Mouse (Mus musculus): ENCODE data around the gene Dnaaf3. TPM values are rescaled to one million over a fixed set of nuclear protein-coding genes. Genes with fewer than 3 reads are reported as not detected.
A peak's percentile ranks its signal among the peaks of the same experiment; 100 is the strongest.
"Not testable (repeated sequence)": the region's sequence is repeated elsewhere in the genome, so short reads cannot be mapped to it uniquely, and the experiment has no call there.

Dnaaf3 gene
- polyA plus RNA-seq (2015; fragmentation: Nextera tagmentation; extraction: Ambion mirVana), result 2.3 and 2.8 TPM in 2 replicates

DNA sequence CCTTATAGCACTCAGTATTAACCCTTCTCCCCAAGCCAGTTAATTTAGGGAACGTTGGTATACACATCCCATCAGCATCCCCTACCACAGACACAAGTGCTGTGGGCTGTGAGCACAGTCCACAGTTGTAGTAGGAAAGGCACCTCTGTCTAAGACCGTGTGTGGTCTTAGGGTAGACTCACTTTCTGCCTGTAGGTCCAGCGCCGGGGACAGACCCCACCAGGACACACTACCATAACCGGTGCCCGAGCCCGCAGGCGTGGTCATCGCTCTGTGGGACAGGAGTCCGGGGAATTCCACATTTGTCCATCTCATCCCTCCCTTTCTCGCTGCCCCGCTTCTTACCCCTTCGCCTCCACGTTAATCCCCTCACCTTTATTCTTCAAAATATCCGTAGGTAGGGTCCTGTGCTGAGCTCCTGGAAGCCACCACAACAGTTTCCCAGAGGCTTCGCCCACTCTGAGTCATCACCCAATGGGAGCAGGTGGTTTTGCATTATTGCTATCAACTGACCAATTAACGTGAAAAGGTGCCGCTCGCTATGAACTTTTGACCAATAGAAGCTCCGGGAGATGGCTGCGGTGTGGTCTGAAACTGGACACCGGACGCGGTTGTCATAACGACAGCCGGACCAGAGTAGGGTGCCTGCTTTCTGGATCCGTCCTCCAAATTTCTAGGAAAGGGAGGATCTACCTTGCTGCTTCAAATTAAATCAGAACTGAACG, at the start of gene Dnaaf3:
Gene Dnaaf3, minus strand, starts transcription at position 449 of the 725 bp plus-strand sequence.
- H3K27ac ChIP-seq, result no peak within 1 kb of the TSS

DNA sequence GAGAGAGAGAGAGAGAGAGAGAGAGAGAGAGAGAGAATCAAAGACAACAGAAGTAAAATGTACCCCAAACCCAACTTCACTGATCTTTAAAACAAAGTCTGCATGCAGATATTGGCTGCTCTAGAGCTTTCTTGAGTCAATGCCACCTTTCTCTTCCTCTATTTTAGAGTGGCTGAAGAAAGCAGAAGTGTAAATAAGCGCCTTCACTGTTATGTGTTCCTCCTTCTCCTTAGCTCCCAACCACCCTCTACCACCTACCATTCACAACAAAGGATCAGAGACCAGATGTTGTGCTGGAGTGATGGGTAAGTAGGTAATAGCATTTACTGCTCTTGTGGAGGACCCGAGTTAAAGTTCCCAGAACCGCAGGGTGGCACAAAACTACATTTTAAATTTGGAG, 49.2 kb upstream of the Dnaaf3 start:
- not testable (repeated sequence) for H3K4me3 ChIP-seq; H3K9ac ChIP-seq; H3K4me1 ChIP-seq; H3K36me3 ChIP-seq (replicated peaks); H3K27ac ChIP-seq; H3K9me3 ChIP-seq; H3K4me2 ChIP-seq; ATAC-seq (replicated peaks); H3K27me3 ChIP-seq (replicated peaks)
- 81% methylated on average over 3 of the region's 3 CpGs for WGBS

More for the DNA sequence above, at the start of gene Dnaaf3:
- peak within 1 kb of the TSS; percentile 14 for H3K4me3 ChIP-seq
- H3K9me3 ChIP-seq, result no peaks in the 10 kb centered on the region
- peak; percentile 51; the same call in 1 of the 2 replicates for ATAC-seq (replicated peaks)
- no peak within 1 kb of the TSS for H3K9ac ChIP-seq
- WGBS, result 2% methylated on average over 28 of the region's 28 CpGs
- H3K4me2 ChIP-seq, result peak within 1 kb of the TSS; percentile 39
- H3K4me1 ChIP-seq, result peaks cover 10% of the 10 kb centered on the region
- no peaks in the 10 kb centered on the region for H3K36me3 ChIP-seq (replicated peaks)
- peaks cover 6% of the 10 kb centered on the region; the same call in 1 of the 2 replicates for H3K27me3 ChIP-seq (replicated peaks)

DNA sequence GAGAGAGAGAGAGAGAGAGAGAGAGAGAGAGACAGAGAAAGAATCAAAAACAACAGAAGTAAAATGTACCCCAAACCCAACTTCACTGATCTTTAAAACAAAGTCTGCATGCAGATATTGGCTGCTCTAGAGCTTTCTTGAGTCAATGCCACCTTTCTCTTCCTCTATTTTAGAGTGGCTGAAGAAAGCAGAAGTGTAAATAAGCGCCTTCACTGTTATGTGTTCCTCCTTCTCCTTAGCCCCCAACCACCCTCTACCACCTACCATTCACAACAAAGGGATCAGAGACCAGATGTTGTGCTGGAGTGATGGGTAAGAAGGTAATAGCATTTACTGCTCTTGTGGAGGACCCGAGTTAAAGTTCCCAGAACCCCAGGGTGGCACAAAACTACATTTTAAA, 40.1 kb upstream of the Dnaaf3 start:
- not testable (repeated sequence) for H3K36me3 ChIP-seq (replicated peaks); H3K4me2 ChIP-seq; H3K9ac ChIP-seq; H3K27me3 ChIP-seq (replicated peaks); ATAC-seq (replicated peaks); H3K9me3 ChIP-seq; H3K4me3 ChIP-seq; H3K27ac ChIP-seq; H3K4me1 ChIP-seq
- 66% methylated on average over 2 of the region's 2 CpGs for WGBS

DNA sequence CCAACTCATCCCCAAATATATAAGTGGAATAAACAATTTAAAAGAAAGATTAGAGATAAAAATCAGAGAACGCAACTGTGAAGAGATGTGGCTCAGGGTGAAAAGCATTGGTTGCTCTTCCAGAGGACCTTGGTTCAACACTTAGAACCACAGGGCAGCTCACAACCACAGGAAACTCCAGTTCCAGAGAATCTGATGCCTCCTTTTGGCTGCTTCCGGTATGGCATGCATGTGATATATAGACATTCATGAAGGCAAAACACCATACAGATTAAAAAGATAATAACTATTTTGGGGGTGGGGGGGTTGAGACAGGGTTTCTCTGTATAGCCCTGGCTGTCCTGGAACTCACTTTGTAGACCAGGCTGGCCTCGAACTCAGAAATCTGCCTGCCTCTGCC, 30.4 kb upstream of the Dnaaf3 start:
- H3K27me3 ChIP-seq (replicated peaks), result no peaks in the 10 kb centered on the region
- H3K9me3 ChIP-seq, result no peaks in the 10 kb centered on the region
- H3K4me1 ChIP-seq, result no peaks in the 10 kb centered on the region
- H3K36me3 ChIP-seq (replicated peaks), result no peaks in the 10 kb centered on the region
- no peak overlapping the region for H3K4me3 ChIP-seq
- H3K9ac ChIP-seq, result no peak overlapping the region
- 91% methylated on average over 3 of the region's 3 CpGs for WGBS
- H3K27ac ChIP-seq, result no peak overlapping the region
- ATAC-seq (replicated peaks), result no peak
- H3K4me2 ChIP-seq, result no peak overlapping the region

DNA sequence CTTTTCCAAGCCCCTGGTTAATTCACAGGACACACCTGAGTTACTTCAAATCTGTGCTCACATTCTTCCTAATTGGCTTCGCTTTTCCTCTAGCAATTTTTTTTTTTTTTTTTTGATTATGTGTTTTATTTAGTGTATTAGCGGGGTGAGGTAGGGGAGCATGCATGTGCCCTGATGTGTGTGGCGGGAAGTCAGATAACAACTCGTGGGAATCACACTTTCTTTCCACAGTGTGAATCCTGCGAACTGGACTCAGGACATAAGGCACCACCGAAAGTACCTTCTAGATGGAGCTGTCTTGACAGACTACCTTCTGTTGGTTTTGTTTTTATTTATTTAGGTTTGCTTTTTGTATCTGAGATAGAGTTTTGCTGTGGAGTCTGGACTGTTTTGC, 24.9 kb upstream of the Dnaaf3 start:
- Histone ChIP-seq H3K9ac (peak overlapping the region; percentile 6; the same call in 1 of the 2 replicates), H3K4me3 (0 out of 2 replicates have a peak overlapping the region, but pooled peaks have one; percentile 21), H3K4me1 (no peaks in the 10 kb centered on the region), H3K9me3 (no peaks in the 10 kb centered on the region), H3K36me3 (replicated peaks) (no peaks in the 10 kb centered on the region), H3K4me2 (peak overlapping the region; percentile 34), H3K27me3 (replicated peaks) (no peaks in the 10 kb centered on the region), H3K27ac (peak overlapping the region; percentile 53)
- WGBS, result 64% methylated on average over 6 of the region's 6 CpGs
- peak; percentile 66 for ATAC-seq (replicated peaks)

DNA sequence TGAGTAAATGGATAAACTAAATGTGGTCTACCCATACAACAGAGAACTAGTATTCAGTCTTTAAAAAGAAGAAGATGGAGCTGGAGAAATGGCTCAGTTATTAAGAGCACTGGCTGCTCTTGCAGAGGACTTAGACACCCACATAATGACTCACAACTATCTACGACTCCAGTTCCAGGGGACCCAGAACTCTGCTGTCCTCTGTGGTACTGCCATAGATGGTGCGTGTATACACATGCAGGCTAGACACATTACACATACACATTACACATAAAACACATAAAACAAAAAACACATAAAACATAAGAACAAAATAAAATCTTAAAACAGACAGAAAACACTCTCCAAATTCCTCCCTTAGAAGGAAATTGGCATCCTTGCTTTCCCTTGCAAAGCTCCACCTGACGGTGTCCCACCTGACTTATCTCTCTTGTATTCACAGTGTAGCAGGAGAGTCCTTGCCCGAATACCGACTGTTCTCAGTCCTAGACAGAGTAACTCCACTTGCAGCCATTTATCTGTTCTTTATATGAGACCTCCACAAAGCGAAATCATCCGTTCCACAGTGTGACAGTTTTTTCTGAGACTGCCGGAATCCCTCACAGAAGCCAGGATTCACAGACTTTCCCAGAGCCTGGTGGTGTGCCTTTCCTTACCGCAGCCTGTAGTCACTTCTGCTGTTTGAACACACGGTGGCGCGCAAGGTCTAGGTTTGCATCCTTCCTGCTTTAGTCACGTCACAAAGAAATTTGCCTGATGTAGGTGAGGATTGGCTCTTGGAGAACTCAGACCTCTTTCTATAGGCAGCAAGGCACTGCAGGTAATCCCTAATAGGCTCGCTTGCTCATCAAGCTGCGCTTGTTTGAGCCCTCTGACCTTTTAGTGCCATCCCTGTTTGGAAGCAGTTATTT, 24.3 kb upstream of the Dnaaf3 start:
- H3K4me1 ChIP-seq, result no peaks in the 10 kb centered on the region
- H3K27ac ChIP-seq, result peak overlapping the region; percentile 53
- WGBS, result 20% methylated on average over 15 of the region's 15 CpGs
- peak overlapping the region; percentile 34; the same call in 1 of the 2 replicates for H3K9ac ChIP-seq
- peak overlapping the region; percentile 34 for H3K4me2 ChIP-seq
- H3K27me3 ChIP-seq (replicated peaks), result no peaks in the 10 kb centered on the region
- ATAC-seq (replicated peaks), result peak; percentile 97
- H3K9me3 ChIP-seq, result no peaks in the 10 kb centered on the region
- no peaks in the 10 kb centered on the region for H3K36me3 ChIP-seq (replicated peaks)
- H3K4me3 ChIP-seq, result peak overlapping the region; percentile 21; the same call in 1 of the 2 replicates

DNA sequence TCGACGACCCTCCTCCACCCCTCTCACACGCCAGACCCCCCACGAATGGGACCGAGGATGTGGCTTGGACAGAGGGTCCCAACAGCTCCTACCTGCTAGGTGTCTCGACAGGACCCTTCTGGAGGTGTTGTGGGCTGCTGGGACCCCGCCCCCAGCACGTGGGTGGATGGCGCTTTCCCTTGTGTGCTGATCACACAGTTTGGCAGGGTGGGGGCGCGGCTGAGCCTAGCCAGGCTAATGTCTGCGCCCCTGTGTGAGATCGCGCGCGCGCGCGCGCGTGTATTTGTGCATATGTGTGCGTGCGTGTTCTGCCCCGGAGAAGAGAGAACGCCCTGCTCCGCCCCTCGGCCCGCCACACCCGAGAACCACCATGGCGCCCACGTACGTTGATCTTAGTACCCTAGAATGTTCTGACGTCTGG, 15.0 kb upstream of the Dnaaf3 start, which contains the start of gene Syt5:
Gene Syt5, minus strand, starts transcription at position 321 of the 421 bp plus-strand sequence.
- ATAC-seq (replicated peaks), result peak; percentile 87
- Histone ChIP-seq H3K27ac (peak within 1 kb of the TSS; percentile 96), H3K36me3 (replicated peaks) (no peaks in the 10 kb centered on the region; the same call in 1 of the 2 replicates), H3K4me1 (peaks cover 18% of the 10 kb centered on the region), H3K4me2 (peak within 1 kb of the TSS; percentile 68), H3K9ac (peak within 1 kb of the TSS; percentile 78), H3K4me3 (peak within 1 kb of the TSS; percentile 77), H3K27me3 (replicated peaks) (no peaks in the 10 kb centered on the region), H3K9me3 (no peaks in the 10 kb centered on the region)
- 3% methylated on average over 33 of the region's 33 CpGs for WGBS

DNA sequence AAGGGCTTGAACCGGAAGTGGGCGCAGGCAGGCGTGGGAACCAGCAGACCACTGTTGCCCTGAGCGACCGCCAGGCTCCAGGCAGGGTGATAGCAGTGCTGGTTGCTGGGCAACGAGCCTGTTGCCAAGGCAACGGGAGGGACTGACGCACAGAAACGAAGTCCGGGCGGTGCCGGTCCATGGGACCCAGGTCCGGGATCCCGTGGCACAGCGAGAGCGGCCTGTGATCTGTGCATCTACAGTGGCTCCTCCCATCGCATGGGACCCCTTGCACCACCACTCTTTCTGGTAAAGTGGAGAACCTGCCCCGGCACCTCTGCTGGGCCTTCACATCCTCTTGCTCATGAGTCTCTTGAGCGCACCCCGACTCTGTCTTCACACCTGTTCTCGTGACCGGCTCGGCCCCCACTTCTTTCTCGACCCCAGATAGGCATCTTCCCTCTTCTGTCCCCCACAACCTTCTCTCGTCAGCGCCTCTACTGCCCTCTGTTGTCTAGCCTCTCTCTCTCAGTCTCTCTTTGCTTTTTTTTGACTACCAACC, 14.4 kb upstream of the Dnaaf3 start:
- peak overlapping the region; percentile 68 for H3K4me2 ChIP-seq
- H3K9me3 ChIP-seq, result no peaks in the 10 kb centered on the region
- peak overlapping the region; percentile 77 for H3K4me3 ChIP-seq
- no peaks in the 10 kb centered on the region; the same call in 1 of the 2 replicates for H3K36me3 ChIP-seq (replicated peaks)
- peak overlapping the region; percentile 96 for H3K27ac ChIP-seq
- under 1% methylated on average over 26 of the region's 26 CpGs for WGBS
- H3K4me1 ChIP-seq, result peaks cover 18% of the 10 kb centered on the region
- H3K27me3 ChIP-seq (replicated peaks), result no peaks in the 10 kb centered on the region
- H3K9ac ChIP-seq, result peak overlapping the region; percentile 78
- ATAC-seq (replicated peaks), result peak; percentile 92

DNA sequence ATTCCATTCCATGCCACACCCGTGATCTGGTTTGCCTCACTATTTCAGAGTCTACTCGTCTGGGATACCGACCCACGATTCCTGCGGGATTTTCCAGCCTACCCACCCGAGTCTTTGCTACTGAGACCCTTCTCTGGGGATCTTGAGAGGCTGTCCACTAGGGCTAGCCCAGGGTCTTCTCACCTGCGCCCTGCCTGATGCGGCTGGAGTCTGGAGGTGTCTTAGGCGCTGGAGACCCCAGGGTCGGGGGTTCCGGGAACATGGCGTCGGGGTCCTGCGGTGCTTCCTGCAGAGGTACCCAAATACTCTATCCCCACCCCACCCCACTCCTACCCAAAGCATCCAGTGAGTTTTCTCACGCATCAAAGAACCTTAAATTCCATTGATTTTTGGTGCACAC, 13.8 kb upstream of the Dnaaf3 start:
- H3K4me3 ChIP-seq, result peak overlapping the region; percentile 77
- H3K36me3 ChIP-seq (replicated peaks), result peaks cover 2% of the 10 kb centered on the region; the same call in 1 of the 2 replicates
- WGBS, result 66% methylated on average over 15 of the region's 15 CpGs
- ATAC-seq (replicated peaks), result peak; percentile 46
- H3K9ac ChIP-seq, result peak overlapping the region; percentile 78
- no peaks in the 10 kb centered on the region for H3K9me3 ChIP-seq
- H3K4me1 ChIP-seq, result peaks cover 18% of the 10 kb centered on the region
- no peaks in the 10 kb centered on the region for H3K27me3 ChIP-seq (replicated peaks)
- peak overlapping the region; percentile 68 for H3K4me2 ChIP-seq
- peak overlapping the region; percentile 96 for H3K27ac ChIP-seq

DNA sequence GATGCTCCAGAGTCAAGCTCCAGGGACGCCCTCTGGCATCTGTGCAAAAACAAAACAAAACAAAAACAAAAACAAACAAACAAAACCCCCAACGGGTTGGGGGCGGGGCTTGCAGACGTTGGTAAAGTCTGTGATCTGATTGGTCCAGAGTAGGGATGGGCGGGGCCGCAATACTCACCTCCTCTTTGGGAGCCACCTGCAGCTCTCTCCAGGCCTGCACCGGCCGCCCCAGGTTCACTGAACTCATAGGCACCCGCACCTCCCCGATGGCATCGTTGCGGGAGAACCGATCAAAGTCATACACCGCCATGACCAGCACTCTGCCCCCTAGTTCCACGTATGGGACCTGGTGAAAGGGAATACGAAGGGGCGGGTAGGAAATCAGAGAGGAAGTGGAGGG, 9.8 kb upstream of the Dnaaf3 start:
- no peak overlapping the region for H3K9ac ChIP-seq
- H3K27me3 ChIP-seq (replicated peaks), result no peaks in the 10 kb centered on the region
- H3K4me3 ChIP-seq, result no peak overlapping the region
- H3K27ac ChIP-seq, result no peak overlapping the region
- no peaks in the 10 kb centered on the region for H3K9me3 ChIP-seq
- peaks cover 27% of the 10 kb centered on the region for H3K36me3 ChIP-seq (replicated peaks)
- ATAC-seq (replicated peaks), result no peak
- H3K4me2 ChIP-seq, result no peak overlapping the region
- H3K4me1 ChIP-seq, result peaks cover 14% of the 10 kb centered on the region
- WGBS, result 40% methylated on average over 17 of the region's 17 CpGs

DNA sequence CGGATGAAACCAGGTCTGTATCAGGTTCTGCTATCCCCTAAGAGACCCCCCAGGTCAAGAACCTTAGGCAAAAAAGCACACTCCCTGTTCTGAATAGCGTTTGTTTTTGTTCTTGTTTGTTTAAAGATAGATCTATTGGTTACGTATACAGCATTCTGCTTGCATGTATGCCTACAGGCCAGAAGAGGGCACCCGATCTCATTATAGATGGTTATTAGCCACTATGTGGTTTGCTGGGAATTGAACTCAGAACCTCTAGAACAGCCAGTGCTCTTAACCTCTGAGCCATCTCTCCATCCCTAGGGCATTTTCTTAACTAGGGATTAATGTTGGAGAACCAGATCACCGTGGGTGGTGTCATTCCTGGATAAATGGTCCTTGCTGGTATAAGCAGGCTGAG, 9.1 kb upstream of the Dnaaf3 start:
- WGBS, result 63% methylated on average over 5 of the region's 5 CpGs

DNA sequence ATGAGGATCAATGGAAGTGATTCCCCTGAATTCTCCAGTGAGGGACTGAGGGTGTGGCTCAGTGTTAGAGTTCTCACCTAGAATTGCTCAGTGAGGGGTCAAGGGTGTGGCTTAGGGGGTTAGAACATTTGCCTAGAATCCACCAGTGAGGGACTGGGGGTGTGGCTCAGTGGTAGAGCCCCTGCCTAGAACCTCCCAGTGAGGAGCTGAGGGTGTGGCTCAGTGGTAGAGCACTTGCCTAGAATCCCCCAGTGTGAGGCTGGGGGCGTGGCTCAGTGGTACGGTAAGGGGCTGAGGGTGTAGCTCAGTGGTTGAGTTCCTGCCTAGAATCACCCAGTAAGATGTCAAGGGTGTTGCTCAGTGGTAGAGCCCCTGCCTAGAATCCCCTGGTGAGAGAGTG, 6.8 kb upstream of the Dnaaf3 start:
- ATAC-seq (replicated peaks), result no peak; the same call in 1 of the 2 replicates

More for the DNA sequence above, 9.1 kb upstream of the Dnaaf3 start:
- Histone ChIP-seq H3K27me3 (replicated peaks) (no peaks in the 10 kb centered on the region), H3K4me3 (no peak overlapping the region), H3K9me3 (no peaks in the 10 kb centered on the region), H3K9ac (no peak overlapping the region), H3K4me1 (peaks cover 13% of the 10 kb centered on the region), H3K27ac (no peak overlapping the region), H3K4me2 (no peak overlapping the region), H3K36me3 (replicated peaks) (peaks cover 27% of the 10 kb centered on the region)
- ATAC-seq (replicated peaks), result no peak

More for the DNA sequence above, 6.8 kb upstream of the Dnaaf3 start:
- Histone ChIP-seq H3K4me2 (no peak overlapping the region), H3K27me3 (replicated peaks) (no peaks in the 10 kb centered on the region), H3K4me3 (no peak overlapping the region), H3K9ac (no peak overlapping the region), H3K4me1 (no peaks in the 10 kb centered on the region), H3K9me3 (no peaks in the 10 kb centered on the region), H3K27ac (no peak overlapping the region), H3K36me3 (replicated peaks) (peaks cover 27% of the 10 kb centered on the region)
- 71% methylated on average over 2 of the region's 2 CpGs for WGBS
